Mouse (Mus musculus): ENCODE results near the gene Gm11564. TPM values are rescaled to one million over a fixed set of nuclear protein-coding genes. Genes with fewer than 3 reads are reported as not detected.
"Not testable (repeated sequence)": the region's sequence is repeated elsewhere in the genome, so short reads cannot be mapped to it uniquely, and the experiment has no call there.

Gm11564 gene
- polyA plus RNA-seq, 1 experiment from 2014 or later: not detected

GRCm38 (mm10) chr11:99846746-99847145 lies 31.3 kb upstream of the Gm11564 start:
- Histone ChIP-seq H3K9me3 (ENCODE audit: control insufficient read depth, low read length) (no peaks in the 10 kb centered on the region), H3K27ac (replicated peaks) (no peak overlapping the region), H3K4me1 (replicated peaks; ENCODE audit: control insufficient read depth, insufficient read depth) (no peaks in the 10 kb centered on the region), H3K4me3 (ENCODE audit: low read depth, low read length) (no peak overlapping the region), H3K27me3 (ENCODE audit: control insufficient read depth, insufficient read depth, low read length) (no peaks in the 10 kb centered on the region), H3K36me3 (ENCODE audit: control insufficient read depth, insufficient read depth, low read length) (no peaks in the 10 kb centered on the region), H3K9ac (ENCODE audit: low read length) (no peak overlapping the region), H3K4me2 (replicated peaks; ENCODE audit: low read depth) (no peak overlapping the region)
- no peak for DNase-seq (ENCODE audit: low spot score)
- ATAC-seq (ENCODE audit: low FRiP score, low TSS enrichment): no peak
- WGBS: 81% methylated on average over 2 of the region's 2 CpGs
- no peak for TF ChIP-seq CTCF (IDR thresholded peaks at IDR 0.05; ENCODE audit: low read depth)
- no peak for TF ChIP-seq EP300 (optimal IDR thresholded peaks at IDR 0.05)

DNA sequence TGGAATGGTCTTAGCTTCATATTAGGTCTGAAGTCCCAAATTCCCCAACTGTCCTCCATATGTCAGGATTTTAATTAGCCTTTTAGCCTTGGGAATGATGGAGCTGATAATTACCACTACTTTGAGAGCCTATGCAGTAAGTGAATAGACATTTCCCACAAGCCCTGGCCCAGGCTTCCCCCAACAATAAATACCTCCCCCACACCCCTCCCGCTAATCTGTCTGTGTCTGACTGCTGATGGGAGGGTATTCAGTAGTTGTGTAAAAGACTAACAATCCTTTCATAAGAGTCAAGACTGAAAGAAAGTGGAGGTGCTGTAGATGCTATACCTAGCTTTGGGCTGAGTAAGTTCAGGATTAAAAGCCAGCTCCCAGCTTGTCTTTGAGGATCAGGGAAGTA lies 26.7 kb upstream of the Gm11564 start:
- Histone ChIP-seq H3K27me3 (ENCODE audit: control insufficient read depth, insufficient read depth, low read length) (no peaks in the 10 kb centered on the region), H3K36me3 (ENCODE audit: control insufficient read depth, insufficient read depth, low read length) (no peaks in the 10 kb centered on the region), H3K27ac (replicated peaks) (no peak overlapping the region), H3K4me2 (replicated peaks; ENCODE audit: low read depth) (no peak overlapping the region), H3K9ac (ENCODE audit: low read length) (no peak overlapping the region), H3K4me1 (replicated peaks; ENCODE audit: control insufficient read depth, insufficient read depth) (no peaks in the 10 kb centered on the region), H3K9me3 (ENCODE audit: control insufficient read depth, low read length) (no peaks in the 10 kb centered on the region), H3K4me3 (ENCODE audit: low read depth, low read length) (no peak overlapping the region)
- TF ChIP-seq EP300 (optimal IDR thresholded peaks at IDR 0.05) (no peak), CTCF (IDR thresholded peaks at IDR 0.05; ENCODE audit: low read depth) (no peak)
- DNase-seq (ENCODE audit: low spot score): no peak
- no peak for ATAC-seq (ENCODE audit: low FRiP score, low TSS enrichment)
- 73% methylated on average over 1 of the region's 1 CpGs for WGBS

- Histone ChIP-seq H3K36me3 (ENCODE audit: control insufficient read depth, insufficient read depth, low read length) (no peaks in the 10 kb centered on the region), H3K27me3 (ENCODE audit: control insufficient read depth, insufficient read depth, low read length) (no peaks in the 10 kb centered on the region), H3K4me2 (replicated peaks; ENCODE audit: low read depth) (no peak within 1 kb of the TSS), H3K4me3 (ENCODE audit: low read depth, low read length) (no peak within 1 kb of the TSS), H3K9me3 (ENCODE audit: control insufficient read depth, low read length) (no peaks in the 10 kb centered on the region), H3K27ac (replicated peaks) (no peak within 1 kb of the TSS), H3K4me1 (replicated peaks; ENCODE audit: control insufficient read depth, insufficient read depth) (no peaks in the 10 kb centered on the region), H3K9ac (ENCODE audit: low read length) (no peak within 1 kb of the TSS)
- TF ChIP-seq CTCF (IDR thresholded peaks at IDR 0.05; ENCODE audit: low read depth): no peak
- TF ChIP-seq EP300 (optimal IDR thresholded peaks at IDR 0.05): no peak
- ATAC-seq (ENCODE audit: low FRiP score, low TSS enrichment) (no peak), DNase-seq (ENCODE audit: low spot score) (no peak)
- WGBS: 65% methylated on average over 1 of the region's 1 CpGs
Observed at GRCm38 (mm10) chr11:99837966-99838365, 22.5 kb upstream of the Gm11564 start, which contains the start of gene 2300003K06Rik. Gene 2300003K06Rik, minus strand, starts transcription at chr11:99838066.

DNA sequence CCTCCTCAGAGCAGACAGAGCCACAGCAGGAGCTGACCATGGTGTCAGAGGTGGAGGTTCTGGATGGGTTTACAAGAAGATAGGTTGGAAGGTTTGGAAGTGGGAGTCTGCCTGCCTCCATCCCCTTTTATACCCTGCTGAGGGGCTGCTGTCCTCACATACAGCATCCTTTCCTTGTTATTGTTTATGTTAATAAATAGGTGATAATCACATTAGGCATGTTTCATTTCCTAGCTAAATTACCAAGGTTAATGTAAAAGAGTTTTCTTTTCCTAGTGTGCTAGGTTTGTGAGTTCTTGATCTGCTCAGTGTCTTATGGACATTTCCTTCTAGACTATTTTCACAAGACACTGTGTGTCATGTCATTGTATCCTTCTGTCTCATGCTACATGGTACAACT lies 5.7 kb downstream of the Gm11564 start, which contains the start of gene Krtap4-13:
Gene Krtap4-13, minus strand, starts transcription at position 101 of the 400 bp plus-strand sequence.
- not testable (repeated sequence) for H3K4me1 ChIP-seq (replicated peaks; ENCODE audit: control insufficient read depth, insufficient read depth); DNase-seq (ENCODE audit: low spot score); ATAC-seq (ENCODE audit: low FRiP score, low TSS enrichment); H3K9ac ChIP-seq (ENCODE audit: low read length); H3K4me2 ChIP-seq (replicated peaks; ENCODE audit: low read depth); H3K36me3 ChIP-seq (ENCODE audit: control insufficient read depth, insufficient read depth, low read length); H3K4me3 ChIP-seq (ENCODE audit: low read depth, low read length); H3K27ac ChIP-seq (replicated peaks); H3K9me3 ChIP-seq (ENCODE audit: control insufficient read depth, low read length); H3K27me3 ChIP-seq (ENCODE audit: control insufficient read depth, insufficient read depth, low read length)

DNA sequence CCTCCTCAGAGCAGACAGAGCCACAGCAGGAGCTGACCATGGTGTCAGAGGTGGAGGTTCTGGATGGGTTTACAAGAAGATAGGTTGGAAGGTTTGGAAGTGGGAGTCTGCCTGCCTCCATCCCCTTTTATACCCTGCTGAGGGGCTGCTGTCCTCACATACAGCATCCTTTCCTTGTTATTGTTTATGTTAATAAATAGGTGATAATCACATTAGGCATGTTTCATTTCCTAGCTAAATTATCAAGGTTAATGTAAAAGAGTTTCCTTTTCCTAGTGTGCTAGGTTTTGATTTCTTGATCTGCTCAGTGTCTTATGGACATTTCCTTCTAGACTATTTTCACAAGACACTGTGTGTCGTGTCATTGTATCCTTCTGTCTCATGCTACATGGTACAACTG lies 11.1 kb downstream of the Gm11564 start, which contains the start of gene Gm11554:
Gene Gm11554, minus strand, starts transcription at position 101 of the 400 bp plus-strand sequence.
- not testable (repeated sequence) for DNase-seq (ENCODE audit: low spot score); H3K9me3 ChIP-seq (ENCODE audit: control insufficient read depth, low read length); H3K4me2 ChIP-seq (replicated peaks; ENCODE audit: low read depth); H3K36me3 ChIP-seq (ENCODE audit: control insufficient read depth, insufficient read depth, low read length); H3K27me3 ChIP-seq (ENCODE audit: control insufficient read depth, insufficient read depth, low read length); H3K4me1 ChIP-seq (replicated peaks; ENCODE audit: control insufficient read depth, insufficient read depth); H3K9ac ChIP-seq (ENCODE audit: low read length); H3K27ac ChIP-seq (replicated peaks); ATAC-seq (ENCODE audit: low FRiP score, low TSS enrichment); H3K4me3 ChIP-seq (ENCODE audit: low read depth, low read length)
- WGBS: no CpG with 5 or more reads among the region's 1 CpGs

- H3K4me1 ChIP-seq (replicated peaks; ENCODE audit: control insufficient read depth, insufficient read depth); ATAC-seq (ENCODE audit: low FRiP score, low TSS enrichment); H3K9ac ChIP-seq (ENCODE audit: low read length); H3K4me3 ChIP-seq (ENCODE audit: low read depth, low read length); H3K4me2 ChIP-seq (replicated peaks; ENCODE audit: low read depth); H3K27me3 ChIP-seq (ENCODE audit: control insufficient read depth, insufficient read depth, low read length); H3K9me3 ChIP-seq (ENCODE audit: control insufficient read depth, low read length); H3K36me3 ChIP-seq (ENCODE audit: control insufficient read depth, insufficient read depth, low read length); DNase-seq (ENCODE audit: low spot score); H3K27ac ChIP-seq (replicated peaks): not testable (repeated sequence)
- WGBS: no CpG with 5 or more reads among the region's 1 CpGs
Observed at GRCm38 (mm10) chr11:99798832-99799231, 16.6 kb downstream of the Gm11564 start, which contains the start of gene Gm11569. Gene Gm11569, minus strand, starts transcription at chr11:99798932.

Data from stomach, postnatal 0 days (tissue).